Comparison of ENCODE assay signal across 8 mouse cellular contexts in the genomic region with DNA sequence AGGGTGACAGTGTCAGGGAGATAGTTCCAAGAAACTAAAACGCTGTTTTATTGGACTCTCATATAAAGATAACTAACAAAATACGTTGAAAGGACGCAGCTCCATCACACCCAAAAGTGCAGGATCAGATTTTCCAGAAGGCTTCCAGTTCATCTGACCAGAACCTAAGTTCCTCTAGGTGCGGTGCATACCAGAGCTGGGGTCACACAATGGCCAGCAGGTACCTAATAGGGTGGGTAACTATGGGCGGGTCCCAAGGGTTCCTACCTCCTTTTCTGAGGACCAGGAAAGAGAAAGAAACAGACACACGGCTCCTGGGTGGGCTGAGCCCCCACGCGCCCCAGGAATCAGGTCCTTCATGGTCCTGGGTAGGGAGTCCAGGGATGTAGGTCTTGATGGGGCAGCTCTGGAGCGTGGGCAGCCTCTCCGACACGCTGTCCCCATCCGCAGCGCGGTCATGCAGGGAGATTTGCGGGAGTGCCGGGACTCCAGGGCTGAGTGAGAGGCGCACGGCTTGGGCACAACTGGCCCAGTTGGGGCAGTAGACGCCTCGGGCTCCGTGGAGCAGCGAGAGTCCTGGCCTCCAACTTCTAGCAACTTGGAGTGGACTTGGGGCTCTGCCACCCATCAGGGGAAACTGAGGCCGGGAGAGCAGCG. TPM values are rescaled to one million over a fixed set of nuclear protein-coding genes. Genes with fewer than 3 reads are reported as not detected.
A peak's percentile ranks its signal among the peaks of the same experiment; 100 is the strongest.
DNase-seq lines count a peak whose midpoint lies in the region; ATAC-seq and TF ChIP-seq lines count a peak whose summit lies in the region.

No protein-coding gene starts in this region.

- no peak; the same call in 1 of the 2 replicates for TF ChIP-seq CTCF in forebrain, postnatal 0 days (IDR thresholded peaks at IDR 0.05; ENCODE audit: low read depth)
- TF ChIP-seq CTCF in liver, embryonic 14.5 days (IDR thresholded peaks at IDR 0.05; ENCODE audit: low read depth): no peak
- no peak; the same call in 1 of the 2 replicates for TF ChIP-seq CTCF in stomach, postnatal 0 days (IDR thresholded peaks at IDR 0.05; ENCODE audit: low read depth)

- H3K9me3 ChIP-seq in heart, embryonic 14.5 days (ENCODE audit: control insufficient read depth, low read length): no peaks in the 10 kb centered on the region
- no peaks in the 10 kb centered on the region for H3K9me3 ChIP-seq in forebrain, postnatal 0 days (ENCODE audit: low read length)
- no peaks in the 10 kb centered on the region for H3K9me3 ChIP-seq in liver, embryonic 14.5 days (ENCODE audit: control insufficient read depth, low read length)
- no peaks in the 10 kb centered on the region for H3K9me3 ChIP-seq in stomach, postnatal 0 days (ENCODE audit: control insufficient read depth, low read length)

- peaks cover 5 to 10% of the 10 kb centered on the region in 2 experiments; a peak in 3 of 4 replicates for H3K4me1 ChIP-seq in heart, embryonic 14.5 days (ENCODE audit: control insufficient read depth in 2 of 2, insufficient read depth in 2 of 2, low read length in 2 of 2)
- H3K4me1 ChIP-seq in forebrain, postnatal 0 days (ENCODE audit: insufficient read depth): peaks cover 9% of the 10 kb centered on the region; the same call in 1 of the 2 replicates
- H3K4me1 ChIP-seq in liver, embryonic 14.5 days (replicated peaks; ENCODE audit: control insufficient read depth in 2 of 2, insufficient read depth in 2 of 2, low read length in 1 of 2): no peaks in the 10 kb centered on the region; a peak in 1 of 4 replicates
- no peaks in the 10 kb centered on the region; the same call in 1 of the 2 replicates for H3K4me1 ChIP-seq in stomach, postnatal 0 days (replicated peaks; ENCODE audit: control insufficient read depth, insufficient read depth)

- 10% methylated on average over 24 of the region's 24 CpGs for WGBS in heart, embryonic 14.5 days
- 13% methylated on average over 24 of the region's 24 CpGs for WGBS in forebrain, postnatal 0 days
- WGBS in liver, embryonic 14.5 days (ENCODE audit: insufficient replicate concordance): 11% methylated on average over 24 of the region's 24 CpGs
- WGBS in stomach, postnatal 0 days: 8% methylated on average over 24 of the region's 24 CpGs

- TF ChIP-seq EP300 in liver, embryonic 14.5 days (IDR thresholded peaks at IDR 0.05; ENCODE audit: low read depth): no peak
- TF ChIP-seq EP300 in stomach, postnatal 0 days (optimal IDR thresholded peaks at IDR 0.05): no peak

- H3K4me3 ChIP-seq in heart, embryonic 14.5 days (ENCODE audit: control insufficient read depth in 1 of 2, insufficient read depth in 1 of 2, low read depth in 1 of 2, low read length in 2 of 2): peak overlapping the region; percentile 75 to 85
- peak overlapping the region; percentile 44 for H3K4me3 ChIP-seq in forebrain, postnatal 0 days (ENCODE audit: low read depth, low read length)
- H3K4me3 ChIP-seq in liver, embryonic 14.5 days (ENCODE audit: insufficient read depth in 1 of 2, low read depth in 2 of 2, low read length in 2 of 2): peak overlapping the region; percentile 55 to 58
- H3K4me3 ChIP-seq in stomach, postnatal 0 days (ENCODE audit: low read depth, low read length): peak overlapping the region; percentile 75

- no peaks in the 10 kb centered on the region for H3K27me3 ChIP-seq in heart, embryonic 14.5 days (ENCODE audit: control insufficient read depth, insufficient read depth, low read length)
- no peaks in the 10 kb centered on the region for H3K27me3 ChIP-seq in forebrain, postnatal 0 days (ENCODE audit: insufficient read depth, low read length)
- no peaks in the 10 kb centered on the region; the same call in none of the 2 replicates for H3K27me3 ChIP-seq in liver, embryonic 14.5 days (ENCODE audit: control insufficient read depth, insufficient read depth, low read length)
- no peaks in the 10 kb centered on the region for H3K27me3 ChIP-seq in stomach, postnatal 0 days (ENCODE audit: control insufficient read depth, insufficient read depth, low read length)

- peak overlapping the region; percentile 89 for H3K9ac ChIP-seq in heart, embryonic 14.5 days (ENCODE audit: low read length)
- peak overlapping the region; percentile 56 for H3K9ac ChIP-seq in forebrain, postnatal 0 days
- 0 out of 2 replicates have a peak overlapping the region, but pooled peaks have one; percentile 18 for H3K9ac ChIP-seq in liver, embryonic 14.5 days (replicated peaks)
- H3K9ac ChIP-seq in stomach, postnatal 0 days (ENCODE audit: low read length): peak overlapping the region; percentile 86

- peak; percentile 28 for ATAC-seq in heart, embryonic 14.5 days (ENCODE audit: insufficient number of reproducible peaks, insufficient read depth, low FRiP score, low read depth)
- peak; percentile 32 for ATAC-seq in forebrain, postnatal 0 days
- no peak for ATAC-seq in liver, embryonic 14.5 days (ENCODE audit: insufficient read depth)
- peak; percentile 8; the same call in 1 of the 2 replicates for ATAC-seq in stomach, postnatal 0 days (ENCODE audit: low FRiP score, low TSS enrichment)

- intact Hi-C loops in heart, postnatal 10 days (cut with DNase I): no loop called here
- intact Hi-C loops in gastrocnemius, postnatal 36 days (cut with DNase I): no loop called here
- intact Hi-C loops in left cerebral cortex, postnatal 14 days (cut with DNase I): no loop called here

- DNase-seq in heart, postnatal 10 days: no peak
- DNase-seq in R1 (ENCODE audit: low read depth, low spot score): peak; percentile 33
- DNase-seq in forebrain, postnatal 0 days: no peak
- DNase-seq in liver, embryonic 14.5 days (ENCODE audit: low read depth in 3 of 3, low spot score in 3 of 3): no peak
- no peak for DNase-seq in stomach, postnatal 0 days (ENCODE audit: low spot score)
- no peak for DNase-seq in gastrocnemius, postnatal 36 days
- no peak for DNase-seq in left cerebral cortex, postnatal 14 days (ENCODE audit: low spot score in 2 of 2)

- no peaks in the 10 kb centered on the region for H3K36me3 ChIP-seq in heart, embryonic 14.5 days (ENCODE audit: control insufficient read depth, insufficient read depth, low read length)
- no peaks in the 10 kb centered on the region for H3K36me3 ChIP-seq in forebrain, postnatal 0 days (ENCODE audit: insufficient read depth)
- no peaks in the 10 kb centered on the region for H3K36me3 ChIP-seq in liver, embryonic 14.5 days (replicated peaks; ENCODE audit: control insufficient read depth, insufficient read depth, low read depth)
- no peaks in the 10 kb centered on the region for H3K36me3 ChIP-seq in stomach, postnatal 0 days (ENCODE audit: control insufficient read depth, insufficient read depth, low read length)

- H3K27ac ChIP-seq in heart, embryonic 14.5 days (replicated peaks in 1 of 2; ENCODE audit: control insufficient read depth in 1 of 2, insufficient read depth in 1 of 2, low read depth in 2 of 2, low read length in 2 of 2): peak overlapping the region; percentile 50 to 73; a peak in 3 of 4 replicates
- no peak overlapping the region for H3K27ac ChIP-seq in forebrain, postnatal 0 days (ENCODE audit: low read depth, low read length)
- no peak overlapping the region for H3K27ac ChIP-seq in liver, embryonic 14.5 days
- H3K27ac ChIP-seq in stomach, postnatal 0 days (replicated peaks): peak overlapping the region; percentile 65

- H3K4me2 ChIP-seq in heart, embryonic 14.5 days (ENCODE audit: low read length): peak overlapping the region; percentile 99
- peak overlapping the region; percentile 92 for H3K4me2 ChIP-seq in forebrain, postnatal 0 days (ENCODE audit: low read depth)
- peak overlapping the region; percentile 66 for H3K4me2 ChIP-seq in liver, embryonic 14.5 days (ENCODE audit: low read depth)
- H3K4me2 ChIP-seq in stomach, postnatal 0 days (replicated peaks; ENCODE audit: low read depth): peak overlapping the region; percentile 99

RNA-seq across cellular contexts. Expression of a gene that starts 0.8 kb away (rescaled TPM):
- 20.1 and 21.2 TPM in 2 replicates for polyA plus RNA-seq in heart, embryonic 14.5 days (2014; fragmentation: Nextera tagmentation; extraction: Ambion mirVana)
- total RNA-seq in heart, postnatal 10 days (2021): 10 to 100 TPM; 30.4 to 37.7 TPM
- 9.6 and 12.9 TPM in 2 replicates for total RNA-seq in forebrain, postnatal 0 days (2014; rRNA removed)
- polyA plus RNA-seq in forebrain, postnatal 0 days (2015; fragmentation: Nextera tagmentation; extraction: Ambion mirVana): 10.3 and 16.9 TPM in 2 replicates
- polyA plus RNA-seq in liver, embryonic 14.5 days (2012; rRNA removed): 0.73 and 0.84 TPM in 2 replicates
- 0.72 and 0.95 TPM in 2 replicates for polyA plus RNA-seq in liver, embryonic 14.5 days (2014; fragmentation: Nextera tagmentation; extraction: Ambion mirVana)
- 7.6 and 8.5 TPM in 2 replicates for polyA plus RNA-seq in stomach, postnatal 0 days (2015; fragmentation: Nextera tagmentation; extraction: Ambion mirVana)
- total RNA-seq in gastrocnemius, postnatal 36 days (2021): 10 to 100 TPM; 56.1 to 56.5 TPM
- total RNA-seq in left cerebral cortex, postnatal 14 days (2021): 100 to 1,000 TPM in 1 of 2 experiments, 10 to 100 TPM in 1; 94.8 to 121 TPM

Comparison
In these comparisons a context has a peak if more than half of its experiments do, and no peak if none do; other contexts are left out.
1. H3K27ac ChIP-seq: peak in heart, embryonic 14.5 days (2 of 2) and stomach, postnatal 0 days (single experiment); none in forebrain, postnatal 0 days (single experiment) and liver, embryonic 14.5 days (single experiment).
2. H3K9ac ChIP-seq: peak in every context shown above with its lines; median percentile 89 in heart, embryonic 14.5 days; 86 in stomach, postnatal 0 days; 56 in forebrain, postnatal 0 days; 18 in liver, embryonic 14.5 days.
3. Peak in every context shown above with its lines, with median percentiles within 50 percentile points of each other: H3K4me2 ChIP-seq and H3K4me3 ChIP-seq.